Mouse (Mus musculus): ENCODE data around the gene Sh3gl1. TPM values are rescaled to one million over a fixed set of nuclear protein-coding genes. Genes with fewer than 3 reads are reported as not detected.

The Sh3gl1 gene
- polyA plus RNA-seq, 1 experiment: 69.5 TPM

- H3K4me3 ChIP-seq (replicated peaks; ENCODE audit: insufficient read depth, low read depth, low read length): no peak overlapping the region
Observed at GRCm38 (mm10) chr17:55969560-55969959, 66.9 kb downstream of the Sh3gl1 start.

GRCm38 (mm10) chr17:55968210-55968609, 68.2 kb downstream of the Sh3gl1 start:
- peaks cover 36% of the 10 kb centered on the region for H3K4me1 ChIP-seq (ENCODE audit: control insufficient read depth, insufficient read depth, low read length)
- no peak for DNase-seq
- no peak overlapping the region for H3K27ac ChIP-seq (ENCODE audit: insufficient read depth, low read length)
- no peak overlapping the region for H3K4me3 ChIP-seq (replicated peaks; ENCODE audit: insufficient read depth, low read depth, low read length)
- H3K27me3 ChIP-seq (ENCODE audit: control insufficient read depth, insufficient read depth, low read length): no peaks in the 10 kb centered on the region
- no peak for TF ChIP-seq POLR2A (IDR thresholded peaks at IDR 0.05; ENCODE audit: borderline replicate concordance, insufficient read depth, low read length)
- no peak for TF ChIP-seq CTCF (IDR thresholded peaks at IDR 0.05; ENCODE audit: borderline replicate concordance, insufficient read depth, low read depth, low read length)
- WGBS: 31% methylated on average over 7 of the region's 7 CpGs

More at GRCm38 (mm10) chr17:55969560-55969959, 66.9 kb downstream of the Sh3gl1 start:
- DNase-seq: no peak
- TF ChIP-seq CTCF (IDR thresholded peaks at IDR 0.05; ENCODE audit: borderline replicate concordance, insufficient read depth, low read depth, low read length): no peak
- no peak for TF ChIP-seq POLR2A (IDR thresholded peaks at IDR 0.05; ENCODE audit: borderline replicate concordance, insufficient read depth, low read length)
- Histone ChIP-seq H3K27ac (ENCODE audit: insufficient read depth, low read length) (no peak overlapping the region), H3K4me1 (ENCODE audit: control insufficient read depth, insufficient read depth, low read length) (peaks cover 36% of the 10 kb centered on the region), H3K27me3 (ENCODE audit: control insufficient read depth, insufficient read depth, low read length) (no peaks in the 10 kb centered on the region)
- 47% methylated on average over 14 of the region's 14 CpGs for WGBS

GRCm38 (mm10) chr17:55967186-55967585, 69.2 kb downstream of the Sh3gl1 start:
- 27% methylated on average over 4 of the region's 4 CpGs for WGBS
- peaks cover 36% of the 10 kb centered on the region for H3K4me1 ChIP-seq (ENCODE audit: control insufficient read depth, insufficient read depth, low read length)
- DNase-seq: peak in 1 of 2 experiments; percentile 56
- H3K27ac ChIP-seq (ENCODE audit: insufficient read depth, low read length): peak overlapping the region; percentile 36
- no peaks in the 10 kb centered on the region for H3K27me3 ChIP-seq (ENCODE audit: control insufficient read depth, insufficient read depth, low read length)
- no peak for TF ChIP-seq POLR2A (IDR thresholded peaks at IDR 0.05; ENCODE audit: borderline replicate concordance, insufficient read depth, low read length)
- no peak for TF ChIP-seq CTCF (IDR thresholded peaks at IDR 0.05; ENCODE audit: borderline replicate concordance, insufficient read depth, low read depth, low read length)
- no peak overlapping the region for H3K4me3 ChIP-seq (replicated peaks; ENCODE audit: insufficient read depth, low read depth, low read length)

Other genes starting within 250 kb of the Sh3gl1 start
- gene Zfp119a, start 157.7 kb downstream of the Sh3gl1 start, polyA plus RNA-seq (2012; rRNA removed): 3.6 and 4.3 TPM in 2 replicates
- 7.7 and 8.7 TPM in 2 replicates for gene Zfp959, start 144.5 kb downstream of the Sh3gl1 start, polyA plus RNA-seq (2012; rRNA removed)
- 3.3 and 3.7 TPM in 2 replicates for gene Zfp119b, start 87.1 kb downstream of the Sh3gl1 start, polyA plus RNA-seq (2012; rRNA removed)
- 0.81 and 1.00 TPM in 2 replicates for gene Ebi3, start 84.0 kb downstream of the Sh3gl1 start, polyA plus RNA-seq (2012; rRNA removed)
- gene Yju2, start 77.5 kb downstream of the Sh3gl1 start, polyA plus RNA-seq (2012; rRNA removed): 13.4 and 14.9 TPM in 2 replicates
- gene Shd, start 66.2 kb downstream of the Sh3gl1 start, polyA plus RNA-seq (2012; rRNA removed): 122 and 127 TPM in 2 replicates
- 88.0 and 91.3 TPM in 2 replicates for gene Fsd1, start 50.1 kb downstream of the Sh3gl1 start, polyA plus RNA-seq (2012; rRNA removed)
- gene Stap2, start 31.1 kb downstream of the Sh3gl1 start, polyA plus RNA-seq (2012; rRNA removed): 51.8 and 64.1 TPM in 2 replicates
- gene Mpnd, start 30.9 kb downstream of the Sh3gl1 start, polyA plus RNA-seq (2012; rRNA removed): 183 and 193 TPM in 2 replicates
- 2.9 and 3.3 TPM in 2 replicates for gene Chaf1a, start 3.8 kb upstream of the Sh3gl1 start, polyA plus RNA-seq (2012; rRNA removed)
- 114 TPM in 2 replicates for gene Ubxn6, start 38.4 kb upstream of the Sh3gl1 start, polyA plus RNA-seq (2012; rRNA removed)
- gene Hdgfl2, start 43.0 kb upstream of the Sh3gl1 start, polyA plus RNA-seq (2012; rRNA removed): 109 and 116 TPM in 2 replicates
- 1.1 and 1.7 TPM in 2 replicates for gene Plin4, start 73.2 kb upstream of the Sh3gl1 start, polyA plus RNA-seq (2012; rRNA removed)
- 0.38 and 0.54 TPM in 2 replicates for gene Plin5, start 81.0 kb upstream of the Sh3gl1 start, polyA plus RNA-seq (2012; rRNA removed)
- 0.93 and 1.6 TPM in 2 replicates for gene Lrg1, start 85.4 kb upstream of the Sh3gl1 start, polyA plus RNA-seq (2012; rRNA removed)
- gene Sema6b, start 103.7 kb upstream of the Sh3gl1 start, polyA plus RNA-seq (2012; rRNA removed): 51.8 and 54.3 TPM in 2 replicates
- gene Tnfaip8l1, start 125.8 kb upstream of the Sh3gl1 start, polyA plus RNA-seq (2012; rRNA removed): 1.7 and 1.9 TPM in 2 replicates
- 44.5 and 45.0 TPM in 2 replicates for gene Mydgf, start 147.3 kb upstream of the Sh3gl1 start, polyA plus RNA-seq (2012; rRNA removed)
- gene Dpp9, start 182.3 kb upstream of the Sh3gl1 start, polyA plus RNA-seq (2012; rRNA removed): 54.7 and 56.3 TPM in 2 replicates
- gene Fem1a, start 220.2 kb upstream of the Sh3gl1 start, polyA plus RNA-seq (2012; rRNA removed): 19.9 and 21.8 TPM in 2 replicates
- 4.5 and 4.7 TPM in 2 replicates for gene Ticam1, start 240.2 kb upstream of the Sh3gl1 start, polyA plus RNA-seq (2012; rRNA removed)